Mouse (Mus musculus) lung, embryonic 16.5 days (tissue): ENCODE measurements at regions not wholly inside any gene's neighbourhood (a gene's known extent, or its start where the extent isn't known, plus 50 kb on each side); places are given as distances from the start of the nearest gene placed in this dataset. TPM values are rescaled to one million over a fixed set of nuclear protein-coding genes. Genes with fewer than 3 reads are reported as not detected.

Experiments used
- ATAC-seq: fragments of 200-750 bp; cut with Nextera tagmentation; 2 replicates; pipeline ENCODE4 v1.8.0; 2017; ENCODE audit warnings: low read depth, mild to moderate bottlenecking, moderate library complexity
- H3K27ac ChIP-seq: fragments of 300-500 bp; sonication (generic); 2 replicates; pipeline ENCODE4 v1.5.1; 2014; ENCODE audit warnings: mild to moderate bottlenecking, control low read depth, low read length
- H3K27me3 ChIP-seq: fragments of 300-500 bp; sonication (generic); 2 replicates; pipeline ENCODE4 v1.6.1; 2014; ENCODE audit warnings: low read depth, low read length, mixed read lengths; ENCODE audit not compliant: control insufficient read depth, insufficient read depth
- H3K36me3 ChIP-seq: fragments of 300-500 bp; sonication (generic); 2 replicates; pipeline ENCODE4 v1.6.1; 2014; ENCODE audit warnings: low read length; ENCODE audit not compliant: control insufficient read depth, insufficient read depth
- H3K4me1 ChIP-seq: fragments of 300-500 bp; sonication (generic); replicated peaks from 2 replicates; pipeline ENCODE4 v1.6.1; 2014; ENCODE audit warnings: low read length, mixed read lengths; ENCODE audit not compliant: control insufficient read depth, insufficient read depth
- H3K4me2 ChIP-seq: fragments of 300-500 bp; sonication (generic); 2 replicates; pipeline ENCODE4 v1.6.1; 2014; ENCODE audit warnings: low read depth, low read length, control low read depth
- H3K4me3 ChIP-seq: fragments of 300-500 bp; sonication (generic); 2 replicates; pipeline ENCODE4 v1.5.1; 2014; ENCODE audit warnings: mild to moderate bottlenecking, low read length, control low read depth
- H3K9ac ChIP-seq: fragments of 300-500 bp; sonication (generic); 2 replicates; pipeline ENCODE4 v1.6.1; 2014; ENCODE audit warnings: low read length, control low read depth
- H3K9me3 ChIP-seq: fragments of 300-500 bp; sonication (generic); 2 replicates; pipeline ENCODE4 v1.6.1; 2016; ENCODE audit warnings: low read length; ENCODE audit not compliant: control insufficient read depth
- WGBS: fragments of 180-500 bp; shearing (Covaris S2); extraction: QIAGEN DNeasy Blood & Tissue Kit; methylation state at CpG from one replicate; pipeline ENCODE4 v1.1.7; 2014; 5-methylcytosine and 5-hydroxymethylcytosine counted together
- microRNA counts: library from miRNA; unstranded; fragments of <30 nt; microRNA quantifications from one replicate; lab custom pipeline; 2016
- microRNA-seq: library from miRNA; unstranded; fragments of <30 nt; microRNA quantifications from one replicate; pipeline ENCODE4, GENCODE M21; 2016

- WGBS = 29% methylated on average over 2 of the region's 2 CpGs
These were observed 158.7 kb upstream of the Tmem161b start for GRCm38 (mm10) chr13:84063406-84063805.

GRCm38 (mm10) chr13:84064291-84064940 lies 157.7 kb upstream of the Tmem161b start:
- no peaks in the 10 kb centered on the region for H3K36me3 ChIP-seq
- no peaks in the 10 kb centered on the region for H3K4me1 ChIP-seq
- no peaks in the 10 kb centered on the region for H3K27me3 ChIP-seq
- no peak overlapping the region for H3K9ac ChIP-seq
- H3K4me3 ChIP-seq = no peak overlapping the region
- no peak for ATAC-seq
- H3K27ac ChIP-seq = no peak overlapping the region
- no peaks in the 10 kb centered on the region for H3K9me3 ChIP-seq
- WGBS = 55% methylated on average over 5 of the region's 5 CpGs
- no peak overlapping the region for H3K4me2 ChIP-seq

More at GRCm38 (mm10) chr13:84063406-84063805, 158.7 kb upstream of the Tmem161b start:
- no peaks in the 10 kb centered on the region for H3K4me1 ChIP-seq
- H3K27ac ChIP-seq = no peak overlapping the region
- no peak overlapping the region for H3K4me2 ChIP-seq
- no peak overlapping the region for H3K4me3 ChIP-seq
- no peak for ATAC-seq
- no peaks in the 10 kb centered on the region for H3K27me3 ChIP-seq
- no peak overlapping the region for H3K9ac ChIP-seq
- H3K9me3 ChIP-seq = no peaks in the 10 kb centered on the region
- H3K36me3 ChIP-seq = no peaks in the 10 kb centered on the region

GRCm38 (mm10) chr13:84065256-84065898 lies 156.7 kb upstream of the Tmem161b start:
- H3K4me1 ChIP-seq = no peaks in the 10 kb centered on the region
- H3K27me3 ChIP-seq = no peaks in the 10 kb centered on the region
- no peak overlapping the region for H3K4me3 ChIP-seq
- 50% methylated on average over 8 of the region's 8 CpGs for WGBS
- no peaks in the 10 kb centered on the region for H3K9me3 ChIP-seq
- H3K27ac ChIP-seq = no peak overlapping the region
- no peak for ATAC-seq
- no peak overlapping the region for H3K4me2 ChIP-seq
- no peak overlapping the region for H3K9ac ChIP-seq
- H3K36me3 ChIP-seq = no peaks in the 10 kb centered on the region

GRCm38 (mm10) chr13:84066211-84066959 lies 155.7 kb upstream of the Tmem161b start:
- H3K36me3 ChIP-seq = no peaks in the 10 kb centered on the region
- no peak for ATAC-seq
- H3K4me2 ChIP-seq = no peak overlapping the region
- 56% methylated on average over 15 of the region's 15 CpGs for WGBS
- no peak overlapping the region for H3K4me3 ChIP-seq
- no peaks in the 10 kb centered on the region for H3K4me1 ChIP-seq
- no peak overlapping the region for H3K27ac ChIP-seq
- H3K9me3 ChIP-seq = no peaks in the 10 kb centered on the region
- no peaks in the 10 kb centered on the region for H3K27me3 ChIP-seq
- H3K9ac ChIP-seq = no peak overlapping the region

GRCm38 (mm10) chr13:84066960-84067665 lies 155.0 kb upstream of the Tmem161b start:
- ATAC-seq = no peak
- Histone ChIP-seq H3K27me3 (no peaks in the 10 kb centered on the region), H3K36me3 (no peaks in the 10 kb centered on the region), H3K4me3 (no peak overlapping the region), H3K27ac (no peak overlapping the region), H3K9ac (no peak overlapping the region), H3K4me1 (no peaks in the 10 kb centered on the region), H3K9me3 (no peaks in the 10 kb centered on the region), H3K4me2 (no peak overlapping the region)
- WGBS = 62% methylated on average over 4 of the region's 4 CpGs

- Histone ChIP-seq H3K9ac (no peak overlapping the region), H3K4me2 (no peak overlapping the region), H3K27ac (no peak overlapping the region), H3K9me3 (no peaks in the 10 kb centered on the region), H3K27me3 (no peaks in the 10 kb centered on the region), H3K4me3 (no peak overlapping the region), H3K4me1 (no peaks in the 10 kb centered on the region), H3K36me3 (no peaks in the 10 kb centered on the region)
- no peak for ATAC-seq
- 29% methylated on average over 1 of the region's 1 CpGs for WGBS
These were observed 153.7 kb upstream of the Tmem161b start for GRCm38 (mm10) chr13:84068365-84068764.

MicroRNA genes in the stretch of these regions (microRNA counts, 519-probe panel; counts per million panel counts)
- microRNA mmu-miR-9 (lab: Ali Mortazavi, UCI) = 2,224 counts per million, percentile 38 among the panel's probes with 10 or more counts

Small RNA genes lying in the stretch of these regions (microRNA-seq; reads per million reads assigned to microRNA genes)
- not detected for gene Mir9-2
